Mouse (Mus musculus) heart, postnatal 0 days (tissue): ENCODE measurements around the gene Alkbh6. TPM values are rescaled to one million over a fixed set of nuclear protein-coding genes. Genes with fewer than 3 reads are reported as not detected.

Experiments used
- ATAC-seq: fragments of 200-750 bp; cut with Nextera tagmentation; 2 replicates; pipeline ENCODE4 v1.8.0; 2017; ENCODE audit warnings: low read depth, moderate number of reproducible peaks, moderate library complexity; ENCODE audit not compliant: insufficient read depth
- DNase-seq: peaks from one replicate; pipeline ENCODE4 v3.0.0-alpha.2; 2016; ENCODE audit warnings: low spot score
- H3K27ac ChIP-seq: fragments of 300-500 bp; sonication (generic); 2 replicates; pipeline ENCODE4 v1.5.1; 2014; ENCODE audit warnings: low read depth, mild to moderate bottlenecking
- H3K27me3 ChIP-seq: fragments of 300-500 bp; sonication (generic); 2 replicates; pipeline ENCODE4 v1.6.1; 2014; ENCODE audit warnings: low read length, mixed read lengths; ENCODE audit not compliant: control insufficient read depth, insufficient read depth
- H3K36me3 ChIP-seq: fragments of 300-500 bp; sonication (generic); replicated peaks from 2 replicates; pipeline ENCODE4 v1.6.1; 2014; ENCODE audit warnings: low read length, mixed read lengths; ENCODE audit not compliant: control insufficient read depth, insufficient read depth
- H3K4me1 ChIP-seq: fragments of 300-500 bp; sonication (generic); 2 replicates; pipeline ENCODE4 v1.6.1; 2014; ENCODE audit warnings: antibody characterized with exemption; ENCODE audit not compliant: control insufficient read depth, insufficient read depth
- H3K4me2 ChIP-seq: fragments of 300-500 bp; sonication (generic); 2 replicates; pipeline ENCODE4 v1.6.1; 2014; ENCODE audit warnings: low read depth, mild to moderate bottlenecking, low read length, moderate library complexity
- H3K4me3 ChIP-seq: fragments of 300-500 bp; sonication (generic); 2 replicates; pipeline ENCODE4 v1.5.1; 2014; ENCODE audit warnings: low read depth, low read length
- H3K9ac ChIP-seq: fragments of 300-500 bp; sonication (generic); replicated peaks from 2 replicates; pipeline ENCODE4 v1.6.1; 2014; ENCODE audit warnings: low read depth, low read length, mixed read lengths
- H3K9me3 ChIP-seq: fragments of 300-500 bp; sonication (generic); replicated peaks from 2 replicates; pipeline ENCODE4 v1.6.1; 2016; ENCODE audit warnings: low read length; ENCODE audit not compliant: control insufficient read depth
- CTCF ChIP-seq: IDR thresholded peaks from 2 replicates; pipeline ENCODE4 v1.5.1; 2016; ENCODE audit warnings: antibody characterized with exemption, control low read depth, low read depth
- EP300 ChIP-seq: IDR thresholded peaks from 2 replicates; pipeline ENCODE4 v1.6.1; 2016; ENCODE audit warnings: antibody characterized with exemption, low read depth
- WGBS: fragments of 180-500 bp; shearing (Covaris S2); extraction: QIAGEN DNeasy Blood & Tissue Kit; methylation state at CpG from one replicate; pipeline ENCODE4 v1.1.7; 2014; 5-methylcytosine and 5-hydroxymethylcytosine counted together
- polyA plus RNA-seq: library from polyadenylated mRNA; unstranded; fragments of >200 nt; fragmentation: Nextera tagmentation; extraction: Ambion mirVana; gene quantifications from 2 replicates; pipeline ENCODE4 v1.2.1, GENCODE M21; 2015
- total RNA-seq: library from RNA; depleted of rRNA; stranded (reverse); fragments of >200 nt; gene quantifications from 2 replicates; pipeline ENCODE4 v1.2.3, GENCODE M21; 2014; ENCODE audit warnings: low replicate concordance

Gene Alkbh6
- total and polyA plus RNA-seq, 2 experiments from 2014 or later: 40.0 to 63.5 TPM

- peak; percentile 53; the same call in 1 of the 2 replicates for TF ChIP-seq EP300
- no peak for TF ChIP-seq CTCF
- 0% methylated on average over 20 of the region's 20 CpGs for WGBS
- DNase-seq: peak; percentile 93
Observed at GRCm38 (mm10) chr7:30280670-30281138, 27.8 kb upstream of the Alkbh6 start.

DNA sequence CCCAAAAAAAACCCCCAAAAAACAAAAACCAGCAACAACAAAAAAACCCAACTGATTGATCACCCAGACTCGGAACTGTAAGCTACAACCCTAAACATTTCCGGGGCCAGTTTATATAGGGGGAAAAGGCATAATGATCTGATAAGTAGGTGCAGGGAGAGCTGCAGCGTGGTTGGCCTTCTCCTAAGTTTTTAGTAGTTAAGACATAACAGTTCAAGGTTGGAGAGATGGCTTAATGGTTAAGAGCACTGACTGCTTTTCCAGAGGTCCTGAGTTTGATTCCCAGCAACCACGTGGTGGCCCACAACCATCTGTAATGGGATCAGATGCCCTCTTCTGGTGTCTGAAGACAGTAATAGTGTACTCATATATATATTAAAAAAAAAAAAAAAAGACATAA is 27.0 kb upstream of the Alkbh6 start:
- ATAC-seq (no peak), DNase-seq (no peak)
- Histone ChIP-seq H3K27me3 (no peaks in the 10 kb centered on the region), H3K4me3 (no peak overlapping the region), H3K9me3 (no peaks in the 10 kb centered on the region), H3K4me2 (0 out of 2 replicates have a peak overlapping the region, but pooled peaks have one; percentile 82), H3K27ac (no peak overlapping the region), H3K9ac (no peak overlapping the region), H3K36me3 (no peaks in the 10 kb centered on the region), H3K4me1 (peaks cover 5% of the 10 kb centered on the region)
- whole genome bisulfite sequencing: 76% methylated on average over 4 of the region's 4 CpGs
- TF ChIP-seq CTCF (no peak), EP300 (no peak)

More at GRCm38 (mm10) chr7:30280670-30281138, 27.8 kb upstream of the Alkbh6 start:
- no peaks in the 10 kb centered on the region for H3K9me3 ChIP-seq
- peak overlapping the region; percentile 77 for H3K4me3 ChIP-seq
- peak overlapping the region; percentile 98 for H3K27ac ChIP-seq
- 0 out of 2 replicates have a peak overlapping the region, but pooled peaks have one; percentile 23 for H3K9ac ChIP-seq
- no peaks in the 10 kb centered on the region for H3K36me3 ChIP-seq
- H3K4me1 ChIP-seq: peaks cover 5% of the 10 kb centered on the region
- no peaks in the 10 kb centered on the region for H3K27me3 ChIP-seq
- ATAC-seq: peak; percentile 84
- peak overlapping the region; percentile 82 for H3K4me2 ChIP-seq

- Histone ChIP-seq H3K4me3 (no peak overlapping the region), H3K9me3 (no peaks in the 10 kb centered on the region), H3K27ac (no peak overlapping the region; the same call in 1 of the 2 replicates), H3K36me3 (no peaks in the 10 kb centered on the region), H3K27me3 (no peaks in the 10 kb centered on the region), H3K4me1 (peaks cover 5% of the 10 kb centered on the region), H3K9ac (0 out of 2 replicates have a peak overlapping the region, but pooled peaks have one; percentile 1), H3K4me2 (no peak overlapping the region)
- ATAC-seq (no peak), DNase-seq (peak; percentile 11)
- 45% methylated on average over 7 of the region's 7 CpGs for WGBS
- TF ChIP-seq EP300: no peak
- TF ChIP-seq CTCF: no peak
Observed at GRCm38 (mm10) chr7:30282740-30283139, 25.8 kb upstream of the Alkbh6 start.

DNA sequence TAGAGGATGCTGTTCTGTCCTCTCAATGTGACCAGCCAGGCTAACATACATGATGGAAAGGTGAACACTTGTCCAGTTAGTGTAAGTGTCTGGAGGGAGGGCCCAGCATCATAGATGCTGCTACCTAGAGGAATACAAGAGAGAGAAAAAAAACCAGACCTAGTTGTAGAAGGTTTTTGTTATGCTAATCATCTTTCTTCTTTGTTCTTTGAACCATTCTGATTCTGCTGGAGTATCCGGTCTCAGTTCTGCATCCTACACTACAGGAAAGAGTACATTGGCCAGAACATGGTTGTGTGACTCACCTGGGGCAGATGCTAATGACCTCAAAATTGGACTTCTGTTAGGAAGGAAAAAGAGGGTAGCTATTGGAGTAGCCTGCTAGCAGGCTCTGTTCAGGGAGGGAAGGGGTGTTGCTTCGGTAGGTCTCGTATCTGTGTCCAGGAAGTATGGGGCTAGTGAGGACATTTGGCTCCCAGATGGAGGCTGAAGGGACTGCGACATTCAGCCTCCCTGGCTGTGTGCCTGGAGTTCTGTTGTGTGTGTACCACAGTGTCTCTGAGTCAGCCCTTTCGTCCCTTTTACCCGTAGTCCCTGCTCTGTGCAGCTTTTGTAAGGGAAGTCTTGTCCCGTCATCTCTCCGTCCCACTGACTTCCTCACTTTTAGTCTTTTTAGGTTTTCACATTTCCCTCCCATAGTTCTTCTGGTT is 21.7 kb upstream of the Alkbh6 start:
- WGBS: 39% methylated on average over 8 of the region's 8 CpGs
- no peak overlapping the region for H3K4me3 ChIP-seq
- ATAC-seq: 0 out of 2 replicates have a peak, but pooled peaks have one; percentile 9
- H3K27ac ChIP-seq: no peak overlapping the region
- TF ChIP-seq EP300: no peak
- no peak for TF ChIP-seq CTCF
- no peak overlapping the region for H3K4me2 ChIP-seq
- DNase-seq: peak; percentile 24
- no peaks in the 10 kb centered on the region for H3K36me3 ChIP-seq
- H3K27me3 ChIP-seq: no peaks in the 10 kb centered on the region
- no peak overlapping the region for H3K9ac ChIP-seq
- 0 out of 2 replicates have a peak, but pooled peaks cover 6% of the 10 kb centered on the region for H3K4me1 ChIP-seq
- H3K9me3 ChIP-seq: no peaks in the 10 kb centered on the region

DNA sequence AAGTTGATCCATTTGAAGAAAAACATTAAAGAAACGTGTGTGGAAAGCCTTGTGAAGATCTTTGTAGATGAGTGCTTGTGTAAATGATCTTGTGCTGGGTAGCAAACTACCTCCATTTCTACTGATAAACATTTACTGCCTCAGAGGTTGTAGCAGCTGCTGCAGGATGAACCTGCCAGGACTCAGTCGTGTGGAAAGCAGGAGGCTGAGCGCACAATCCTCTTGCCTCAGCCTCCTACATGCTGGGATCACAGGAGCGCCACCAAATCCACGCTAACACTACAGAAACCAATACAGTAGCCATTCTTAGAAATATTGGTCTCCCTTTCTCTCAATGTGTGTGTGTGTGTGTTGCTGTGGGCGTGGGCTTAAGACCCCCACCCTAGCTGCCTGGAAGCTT is 20.5 kb upstream of the Alkbh6 start:
- Histone ChIP-seq H3K27ac (no peak overlapping the region), H3K4me2 (no peak overlapping the region), H3K4me1 (0 out of 2 replicates have a peak, but pooled peaks cover 6% of the 10 kb centered on the region), H3K9me3 (no peaks in the 10 kb centered on the region), H3K9ac (no peak overlapping the region), H3K27me3 (no peaks in the 10 kb centered on the region), H3K4me3 (no peak overlapping the region), H3K36me3 (no peaks in the 10 kb centered on the region)
- ATAC-seq (no peak), DNase-seq (no peak)
- TF ChIP-seq EP300 (no peak), CTCF (no peak)
- WGBS: 65% methylated on average over 6 of the region's 6 CpGs
